Mouse (Mus musculus) naive thymus-derived CD4-positive, alpha-beta T cell, adult 2 months (primary cell): Measurements from ENCODE around the gene Olfr323.
A peak's percentile ranks its signal among the peaks of the same experiment; 100 is the strongest.

ENCODE experiments used
- DNase-seq: peaks from one replicate; pipeline ENCODE4 v3.0.0-alpha.2; 2011; ENCODE audit warnings: low read depth

The Olfr323 gene

DNA sequence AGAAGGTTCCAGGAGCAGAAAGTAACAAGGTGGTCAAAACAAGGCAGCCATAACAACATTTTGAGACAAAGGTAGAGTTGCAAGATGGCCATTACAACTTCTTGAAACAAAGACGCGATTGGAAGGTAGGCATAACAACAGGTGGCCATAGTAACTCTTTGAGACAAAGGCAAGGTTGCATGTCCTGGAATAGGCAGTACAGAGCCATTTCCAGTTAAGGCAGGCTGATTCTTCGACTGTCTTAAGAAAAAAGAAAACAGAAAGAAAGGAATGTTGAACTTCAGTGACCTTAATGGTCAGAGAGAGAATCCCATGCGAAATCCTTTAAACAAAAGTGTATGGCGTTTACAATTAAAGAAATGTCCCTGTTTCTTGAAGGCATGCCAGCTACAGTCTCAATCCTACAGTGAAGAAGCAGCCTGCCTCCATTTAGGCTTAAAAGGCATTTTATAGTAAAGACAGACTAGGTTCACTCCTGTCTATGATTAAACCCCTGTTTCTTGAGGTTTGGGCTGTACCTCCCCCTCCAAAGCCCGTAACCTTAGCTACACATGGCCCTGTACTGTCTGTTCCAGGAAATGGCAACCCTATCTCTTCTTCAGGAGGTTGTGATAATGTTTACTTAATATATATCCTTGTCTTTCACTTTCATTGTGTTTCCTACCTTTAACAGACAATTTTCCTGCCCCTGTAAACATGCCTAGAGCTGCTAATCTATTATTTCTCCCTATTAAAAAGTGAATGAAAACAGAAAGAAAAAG is 27.3 kb downstream of the Olfr323 start:
- no peak for DNase-seq

DNA sequence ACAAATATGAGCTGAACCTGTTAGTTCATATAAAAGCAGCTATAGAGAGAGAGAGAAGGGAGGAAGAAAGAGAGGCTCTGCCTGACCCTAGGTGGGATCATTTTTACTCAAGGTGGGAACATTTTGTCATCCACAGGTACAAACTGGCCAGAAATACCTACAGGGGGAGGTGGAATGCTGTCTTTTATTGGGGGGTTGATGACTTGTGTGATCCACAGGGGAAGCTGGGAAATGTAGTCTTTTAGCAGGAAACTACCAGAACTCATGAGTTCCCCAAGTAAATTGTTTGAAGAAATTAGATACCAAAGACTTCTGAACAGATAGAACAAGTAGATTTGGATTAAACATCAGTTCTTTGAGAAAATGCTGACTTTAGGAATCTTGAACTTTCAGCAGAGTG is 28.2 kb downstream of the Olfr323 start:
- DNase-seq = no peak

DNA sequence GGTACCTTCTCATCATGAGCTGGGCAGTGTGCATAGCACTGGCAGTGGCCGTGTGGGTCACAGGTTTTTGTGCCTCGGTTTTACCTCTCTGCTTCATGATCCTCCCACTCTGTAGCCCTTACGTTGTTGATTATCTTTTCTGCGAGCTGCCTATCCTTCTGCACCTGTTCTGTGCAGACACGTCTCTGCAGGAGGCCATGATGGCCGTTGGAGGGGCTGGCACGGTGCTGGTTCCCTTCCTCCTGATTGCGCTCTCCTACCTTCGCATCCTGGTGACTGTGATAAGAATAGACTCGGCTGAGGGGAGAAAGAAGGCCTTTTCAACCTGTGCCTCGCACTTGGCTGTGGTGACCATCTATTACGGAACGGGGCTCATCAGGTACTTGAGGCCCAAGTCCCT is 32.5 kb downstream of the Olfr323 start:
- no peak for DNase-seq

DNA sequence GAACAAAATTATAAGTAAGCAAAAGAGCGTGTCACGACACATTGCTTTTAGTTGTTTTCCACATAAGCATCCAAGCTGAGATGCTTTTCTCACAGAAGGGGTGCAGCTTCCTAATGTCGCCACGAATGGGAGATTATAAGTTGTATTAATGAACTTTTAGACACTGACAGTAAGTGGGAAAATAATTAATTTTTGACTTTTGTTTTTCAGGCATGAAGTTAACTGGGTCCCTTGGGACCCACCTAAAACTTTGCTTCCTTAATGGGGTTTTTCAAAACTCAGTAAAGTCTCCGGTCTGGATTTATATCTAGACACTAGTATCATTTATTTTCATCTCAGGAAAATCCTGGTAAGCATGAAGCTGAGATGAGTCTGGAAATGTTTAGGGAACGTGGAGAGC is 35.5 kb downstream of the Olfr323 start, which contains the start of gene Olfr324:
TSS of gene Olfr324 (plus strand) at position 301 of the 400 bp plus-strand sequence.
- no peak for DNase-seq

DNA sequence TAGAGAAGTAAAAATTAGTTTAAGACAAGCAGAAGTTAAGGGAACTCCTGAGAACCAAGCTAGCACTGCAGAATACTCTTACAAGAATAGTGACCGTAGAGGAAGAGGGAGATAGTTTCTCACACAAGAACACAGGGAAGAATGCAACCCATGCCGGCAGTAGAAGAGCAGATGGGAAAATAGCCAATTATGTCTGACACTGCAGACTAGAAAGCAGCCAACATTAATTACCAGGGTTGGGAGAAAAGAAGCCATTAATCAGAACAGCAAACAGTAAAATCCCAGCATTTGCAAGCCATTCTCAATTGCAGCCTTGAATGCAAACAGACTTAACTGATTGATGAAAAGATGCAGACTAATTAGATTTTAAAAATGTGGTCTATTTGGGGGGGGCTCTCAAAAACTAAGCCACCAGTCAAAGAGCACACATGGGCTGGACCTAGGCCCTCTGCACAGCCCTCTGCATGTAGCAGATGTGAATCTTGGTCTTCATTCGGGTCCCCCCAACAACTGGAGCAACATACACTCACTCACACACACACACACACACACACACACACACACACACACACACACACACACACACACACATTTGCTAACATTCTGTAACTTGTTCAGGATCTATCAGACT is 41.6 kb downstream of the Olfr323 start:
- no peak for DNase-seq

DNA sequence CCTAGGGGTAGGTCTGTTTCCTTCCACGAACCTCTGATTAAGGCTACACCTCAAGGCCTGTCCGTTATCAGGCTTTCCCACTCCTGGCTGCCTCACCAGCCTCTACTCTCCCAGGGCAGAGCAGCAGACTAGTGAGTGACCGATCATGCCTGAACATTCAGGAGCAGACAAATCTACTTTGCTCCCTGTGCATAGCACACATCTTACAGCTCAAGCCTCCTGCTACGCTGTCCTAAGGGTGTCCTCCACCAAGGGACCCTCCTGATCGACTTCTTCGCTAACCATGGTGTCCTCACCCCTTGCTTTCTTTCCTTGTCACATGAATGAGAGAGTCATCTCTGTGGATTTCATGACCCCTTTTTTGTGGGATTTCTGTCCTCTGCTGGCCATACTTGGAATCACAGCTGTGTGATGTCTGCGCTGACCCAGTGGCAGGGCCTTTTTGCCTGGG is 42.4 kb downstream of the Olfr323 start:
- peak; percentile 4 for DNase-seq

DNA sequence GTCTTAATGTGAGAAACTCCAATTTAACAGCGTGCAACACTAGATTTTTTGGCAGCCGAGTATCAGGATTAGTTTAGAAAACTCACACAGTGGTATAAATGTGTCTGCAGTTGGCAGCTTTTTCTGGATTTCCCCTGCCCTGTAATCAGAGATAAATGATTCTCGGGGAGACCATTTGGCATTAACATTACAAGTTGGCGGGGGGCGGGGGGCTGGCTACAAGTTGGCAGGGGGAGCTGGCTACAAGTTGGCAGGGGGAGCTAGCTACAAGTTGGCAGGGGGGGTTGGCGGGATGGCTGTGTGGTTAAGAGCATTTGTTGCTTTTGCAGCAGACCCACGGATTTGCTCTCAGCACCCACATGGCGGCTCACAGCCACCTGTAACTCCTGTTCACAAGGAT is 51.7 kb downstream of the Olfr323 start:
- DNase-seq = no peak

DNA sequence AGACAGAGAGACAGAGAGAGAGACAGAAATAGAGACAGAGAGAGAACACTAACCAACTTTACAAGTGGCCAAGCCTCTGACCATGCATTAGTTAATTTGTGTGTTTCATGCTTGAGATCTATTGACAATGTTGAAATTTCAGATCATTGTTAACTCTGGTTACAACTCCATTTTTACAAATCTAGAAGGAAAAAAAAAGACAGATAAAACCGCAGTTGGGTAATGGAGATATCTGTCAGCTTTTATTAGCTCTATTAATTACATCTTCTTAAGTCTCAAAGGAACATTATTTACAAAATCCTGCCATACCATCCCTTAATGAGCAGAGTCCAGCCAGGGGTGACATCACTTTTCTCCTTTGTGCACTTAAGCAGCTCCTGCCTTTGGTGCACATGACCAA is 52.9 kb downstream of the Olfr323 start, which contains the start of gene Olfr325:
TSS of gene Olfr325 (plus strand) at position 301 of the 400 bp plus-strand sequence.
- no peak for DNase-seq
